Mouse (Mus musculus) gastrocnemius, adult 2 months (tissue): ENCODE results near the gene Gpx4. TPM values are rescaled to one million over a fixed set of nuclear protein-coding genes. Genes with fewer than 3 reads are reported as not detected.

Source experiments
- DNase-seq: peaks from one replicate; pipeline ENCODE4 v3.0.0; 2022
- H3K27ac ChIP-seq: fragments of 200-600 bp; 2 replicates; pipeline ENCODE4 v1.8.1; 2022; ENCODE audit warnings: mild to moderate bottlenecking
- H3K4me3 ChIP-seq: fragments of 200-600 bp; 2 replicates; pipeline ENCODE4 v1.8.1; 2022; ENCODE audit warnings: mild to moderate bottlenecking, moderate library complexity
- CTCF ChIP-seq: fragments of 200-600 bp; IDR thresholded peaks from 2 replicates; pipeline ENCODE4 v1.8.1; 2022; ENCODE audit warnings: antibody characterized with exemption, mild to moderate bottlenecking, moderate library complexity
- intact Hi-C: fragments of 180-260 bp; cut with DNase I; formaldehyde crosslinking; loops from one replicate; pipeline ENCODE4 v1.15.1; 2025
- total RNA-seq, 2 experiments: library from RNA; stranded (reverse); gene quantifications; 2 replicates each; pipeline ENCODE4 v1.2.3; 2021

Gpx4 gene
- total RNA-seq, 2 experiments from 2014 or later = 552 to 603 TPM

- DNase-seq = no peak
- TF ChIP-seq CTCF = no peak
- H3K27ac ChIP-seq = 0 out of 2 replicates have a peak overlapping the region, but pooled peaks have one; percentile 21
- intact Hi-C loops = no loop called here
- no peak overlapping the region for H3K4me3 ChIP-seq
These were observed 44.6 kb downstream of the Gpx4 start for GRCm38 (mm10) chr10:80091527-80091926.

- no peak for DNase-seq
- no peak overlapping the region; the same call in 1 of the 2 replicates for H3K27ac ChIP-seq
- no peak for TF ChIP-seq CTCF
- intact Hi-C loops = no loop called here
- no peak overlapping the region for H3K4me3 ChIP-seq
These were observed 45.7 kb downstream of the Gpx4 start for GRCm38 (mm10) chr10:80092690-80093089.

GRCm38 (mm10) chr10:80094085-80094484 lies 47.1 kb downstream of the Gpx4 start:
- H3K27ac ChIP-seq = no peak overlapping the region; the same call in 1 of the 2 replicates
- no peak for DNase-seq
- no peak for TF ChIP-seq CTCF
- intact Hi-C loops = no loop called here
- no peak overlapping the region for H3K4me3 ChIP-seq

- Histone ChIP-seq H3K4me3 (no peak overlapping the region), H3K27ac (peak overlapping the region; percentile 54; the same call in 1 of the 2 replicates)
- intact Hi-C loops = no loop called here
- no peak for DNase-seq
- TF ChIP-seq CTCF = no peak
These were observed 47.7 kb downstream of the Gpx4 start for GRCm38 (mm10) chr10:80094684-80095083.

- DNase-seq = peak; percentile 50
- TF ChIP-seq CTCF = no peak
- no peak overlapping the region for H3K4me3 ChIP-seq
- intact Hi-C loops = no loop called here
- peak overlapping the region; percentile 54 for H3K27ac ChIP-seq
These were observed 48.6 kb downstream of the Gpx4 start for GRCm38 (mm10) chr10:80095547-80095946.

- intact Hi-C loops = no loop called here
- no peak overlapping the region for H3K4me3 ChIP-seq
These were observed 50.3 kb downstream of the Gpx4 start for GRCm38 (mm10) chr10:80097275-80097674.

GRCm38 (mm10) chr10:80098630-80099029 lies 51.7 kb downstream of the Gpx4 start:
- no peak overlapping the region for H3K27ac ChIP-seq
- intact Hi-C loops = no loop called here
- DNase-seq = no peak
- TF ChIP-seq CTCF = no peak
- no peak overlapping the region for H3K4me3 ChIP-seq

More at GRCm38 (mm10) chr10:80097275-80097674, 50.3 kb downstream of the Gpx4 start:
- TF ChIP-seq CTCF = no peak
- no peak for DNase-seq
- H3K27ac ChIP-seq = no peak overlapping the region

- DNase-seq = no peak
- H3K27ac ChIP-seq = peak overlapping the region; percentile 94; the same call in 1 of the 2 replicates
- no peak for TF ChIP-seq CTCF
- H3K4me3 ChIP-seq = peak overlapping the region; percentile 95
- intact Hi-C loops = no loop called here
These were observed 54.0 kb downstream of the Gpx4 start for GRCm38 (mm10) chr10:80100982-80101381.

- H3K4me3 ChIP-seq = peak overlapping the region; percentile 95
- intact Hi-C loops = no loop called here
- peak overlapping the region; percentile 94 for H3K27ac ChIP-seq
- TF ChIP-seq CTCF = no peak
- peak; percentile 93 for DNase-seq
These were observed 55.4 kb downstream of the Gpx4 start for GRCm38 (mm10) chr10:80102216-80102915.

- peak overlapping the region; percentile 94 for H3K27ac ChIP-seq
- intact Hi-C loops = no loop called here
- DNase-seq = no peak
- peak overlapping the region; percentile 95 for H3K4me3 ChIP-seq
- TF ChIP-seq CTCF = no peak
These were observed 56.1 kb downstream of the Gpx4 start for GRCm38 (mm10) chr10:80103032-80103431.

- Histone ChIP-seq H3K27ac (no peak overlapping the region), H3K4me3 (no peak overlapping the region)
- intact Hi-C loops = no loop called here
- DNase-seq = no peak
- TF ChIP-seq CTCF = no peak
These were observed 57.2 kb downstream of the Gpx4 start for GRCm38 (mm10) chr10:80104181-80104580.

GRCm38 (mm10) chr10:80105460-80105859 lies 58.5 kb downstream of the Gpx4 start, which contains the start of gene Sbno2:
TSS of gene Sbno2 (minus strand) at chr10:80105571.
- Histone ChIP-seq H3K4me3 (no peak within 1 kb of the TSS), H3K27ac (no peak within 1 kb of the TSS)
- intact Hi-C loops = no loop called here
- no peak for TF ChIP-seq CTCF
- no peak for DNase-seq

GRCm38 (mm10) chr10:80105926-80106325 lies 59.0 kb downstream of the Gpx4 start:
- no peak for DNase-seq
- no peak for TF ChIP-seq CTCF
- intact Hi-C loops = no loop called here
- H3K27ac ChIP-seq = no peak overlapping the region
- H3K4me3 ChIP-seq = no peak overlapping the region

Other genes starting within 250 kb of the Gpx4 start
- gene Misp, start 226.2 kb upstream of the Gpx4 start, total RNA-seq = not detected
- 10 to 100 TPM; 18.8 to 25.1 TPM for gene Ptbp1, start 192.7 kb upstream of the Gpx4 start, total RNA-seq
- not detected for gene Prtn3, start 172.7 kb upstream of the Gpx4 start, total RNA-seq
- under 1 TPM in 1 of 2 experiments, not detected in 1; 0.17 TPM for gene Plppr3, start 172.5 kb upstream of the Gpx4 start, total RNA-seq
- gene Elane, start 160.9 kb upstream of the Gpx4 start, total RNA-seq = not detected
- 10 to 100 TPM; 12.9 to 77.1 TPM for gene Cfd, start 156.3 kb upstream of the Gpx4 start, total RNA-seq
- 10 to 100 TPM; 32.6 to 37.2 TPM for gene Med16, start 138.2 kb upstream of the Gpx4 start, total RNA-seq
- not detected for gene Gm26602, start 136.3 kb upstream of the Gpx4 start, total RNA-seq
- gene Kiss1r, start 130.2 kb upstream of the Gpx4 start, total RNA-seq = under 1 TPM; 0.17 to 0.23 TPM
- 100 to 1,000 TPM; 107 to 121 TPM for gene R3hdm4, start 126.0 kb upstream of the Gpx4 start, total RNA-seq
- 1 to 10 TPM; 1.8 to 2.1 TPM for gene Arid3a, start 120.1 kb upstream of the Gpx4 start, total RNA-seq
- gene Wdr18, start 87.0 kb upstream of the Gpx4 start, total RNA-seq = 10 to 100 TPM; 19.7 to 22.0 TPM
- gene Grin3b, start 76.5 kb upstream of the Gpx4 start, total RNA-seq = under 1 TPM; 0.25 to 0.28 TPM
- gene Tmem259, start 62.8 kb upstream of the Gpx4 start, total RNA-seq = 10 to 100 TPM; 70.9 to 75.1 TPM
- 1 to 10 TPM; 3.9 to 9.7 TPM for gene Cnn2, start 58.6 kb upstream of the Gpx4 start, total RNA-seq
- 1 to 10 TPM; 6.7 to 7.2 TPM for gene Abca7, start 50.7 kb upstream of the Gpx4 start, total RNA-seq
- gene Arhgap45, start 30.5 kb upstream of the Gpx4 start, total RNA-seq = 1 to 10 TPM in 1 of 2 experiments, under 1 TPM in 1; 0.97 to 1.4 TPM
- gene Polr2e, start 7.4 kb upstream of the Gpx4 start, total RNA-seq = 10 to 100 TPM; 42.0 to 50.9 TPM
- gene Sbno2, start 58.4 kb downstream of the Gpx4 start, total RNA-seq = 1 to 10 TPM; 6.2 to 7.1 TPM
- 100 to 1,000 TPM; 144 to 153 TPM for gene Stk11, start 68.6 kb downstream of the Gpx4 start, total RNA-seq
- gene Atp5d, start 91.5 kb downstream of the Gpx4 start, total RNA-seq = 100 to 1,000 TPM; 535 to 725 TPM
- gene Cbarp, start 93.7 kb downstream of the Gpx4 start, total RNA-seq = 1 to 10 TPM; 1.8 to 2.3 TPM
- gene Midn, start 101.1 kb downstream of the Gpx4 start, total RNA-seq = 10 to 100 TPM; 34.3 to 39.8 TPM
- 10 to 100 TPM; 22.1 to 30.7 TPM for gene Cirbp, start 118.8 kb downstream of the Gpx4 start, total RNA-seq
- gene 1600002K03Rik, start 125.8 kb downstream of the Gpx4 start, total RNA-seq = 1 to 10 TPM; 6.6 to 7.1 TPM
- gene Efna2, start 132.3 kb downstream of the Gpx4 start, total RNA-seq = under 1 TPM; 0.23 to 0.73 TPM
- gene Mum1, start 179.3 kb downstream of the Gpx4 start, total RNA-seq = 10 to 100 TPM; 12.2 to 19.2 TPM
- 100 to 1,000 TPM; 496 to 663 TPM for gene Ndufs7, start 202.0 kb downstream of the Gpx4 start, total RNA-seq
- gene Gamt, start 213.8 kb downstream of the Gpx4 start, total RNA-seq = 10 to 100 TPM; 14.0 to 28.5 TPM
- gene Dazap1, start 214.3 kb downstream of the Gpx4 start, total RNA-seq = 10 to 100 TPM; 34.2 to 38.4 TPM
- 100 to 1,000 TPM; 634 to 773 TPM for gene Rps15, start 245.3 kb downstream of the Gpx4 start, total RNA-seq
- under 1 TPM; 0.20 to 0.77 TPM for gene Apc2, start 248.8 kb downstream of the Gpx4 start, total RNA-seq